Mouse (Mus musculus): Measurements from ENCODE around the gene B3galt6. TPM values are rescaled to one million over a fixed set of nuclear protein-coding genes. Genes with fewer than 3 reads are reported as not detected.

B3galt6 gene
- polyA plus RNA-seq, 1 experiment from 2014 or later: 14.7 TPM

DNA sequence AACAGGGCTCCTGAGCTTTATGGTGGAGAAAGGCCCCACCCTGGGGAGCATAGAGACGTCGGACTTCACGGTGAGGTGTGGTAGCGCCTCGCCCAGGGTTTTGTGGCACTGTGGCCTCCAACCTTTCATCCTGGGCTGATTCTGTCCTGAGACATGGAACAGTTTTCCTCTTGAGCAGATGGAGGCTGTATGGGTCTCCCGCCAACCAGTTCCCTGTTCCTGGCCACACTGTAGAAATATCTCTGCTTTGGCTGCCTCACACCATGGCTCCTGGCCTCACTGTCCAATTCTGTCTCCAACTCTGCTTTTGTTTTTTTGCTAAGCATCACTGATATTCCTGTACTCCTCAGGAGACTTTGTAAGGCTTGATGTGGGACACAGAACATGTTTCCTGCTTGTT, 37.0 kb downstream of the B3galt6 start:
- no peak overlapping the region for H3K4me2 ChIP-seq (ENCODE audit: low read depth, low read length)
- peaks cover 85% of the 10 kb centered on the region for H3K36me3 ChIP-seq (ENCODE audit: control insufficient read depth, insufficient read depth, low read length)
- no peak overlapping the region for H3K4me3 ChIP-seq (ENCODE audit: low read depth, low read length)
- DNase-seq (ENCODE audit: low spot score): no peak
- H3K9ac ChIP-seq (ENCODE audit: low read depth, low read length): no peak overlapping the region
- H3K4me1 ChIP-seq (ENCODE audit: control insufficient read depth, insufficient read depth, low read length): no peaks in the 10 kb centered on the region
- ATAC-seq (ENCODE audit: low read depth): no peak
- H3K27ac ChIP-seq (replicated peaks; ENCODE audit: low read depth, low read length): no peak overlapping the region
- no peaks in the 10 kb centered on the region for H3K27me3 ChIP-seq (replicated peaks; ENCODE audit: control insufficient read depth, insufficient read depth, low read length)
- WGBS: 93% methylated on average over 6 of the region's 6 CpGs
- no peaks in the 10 kb centered on the region for H3K9me3 ChIP-seq (ENCODE audit: control insufficient read depth, low read length)

DNA sequence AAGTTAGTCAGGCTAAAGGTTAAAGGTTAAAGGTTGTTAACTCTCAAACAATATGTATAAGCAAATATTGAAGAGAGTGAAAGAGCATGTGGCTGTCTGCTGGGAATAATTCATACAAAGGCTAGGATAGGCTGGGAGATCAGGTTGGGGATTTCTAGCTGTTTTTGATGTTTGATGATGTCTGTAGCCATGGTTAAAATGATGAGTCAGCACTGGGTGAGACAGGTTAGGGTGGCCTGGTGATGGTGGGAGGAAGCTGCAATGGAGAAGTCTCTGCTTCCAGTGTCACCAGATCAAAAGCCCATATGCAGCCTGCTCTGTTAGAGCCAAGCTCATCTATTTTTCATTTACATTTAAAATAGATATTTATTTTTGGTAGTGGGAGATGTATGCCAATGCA, 45.4 kb downstream of the B3galt6 start:
- H3K4me1 ChIP-seq (ENCODE audit: control insufficient read depth, insufficient read depth, low read length): peaks cover 14% of the 10 kb centered on the region
- no peak overlapping the region for H3K27ac ChIP-seq (replicated peaks; ENCODE audit: low read depth, low read length)
- ATAC-seq (ENCODE audit: low read depth): no peak
- no peak overlapping the region for H3K4me3 ChIP-seq (ENCODE audit: low read depth, low read length)
- no peak overlapping the region for H3K9ac ChIP-seq (ENCODE audit: low read depth, low read length)
- H3K4me2 ChIP-seq (ENCODE audit: low read depth, low read length): no peak overlapping the region
- no peaks in the 10 kb centered on the region for H3K27me3 ChIP-seq (replicated peaks; ENCODE audit: control insufficient read depth, insufficient read depth, low read length)
- DNase-seq (ENCODE audit: low spot score): no peak
- H3K36me3 ChIP-seq (ENCODE audit: control insufficient read depth, insufficient read depth, low read length): peaks cover 56% of the 10 kb centered on the region
- no peaks in the 10 kb centered on the region for H3K9me3 ChIP-seq (ENCODE audit: control insufficient read depth, low read length)

DNA sequence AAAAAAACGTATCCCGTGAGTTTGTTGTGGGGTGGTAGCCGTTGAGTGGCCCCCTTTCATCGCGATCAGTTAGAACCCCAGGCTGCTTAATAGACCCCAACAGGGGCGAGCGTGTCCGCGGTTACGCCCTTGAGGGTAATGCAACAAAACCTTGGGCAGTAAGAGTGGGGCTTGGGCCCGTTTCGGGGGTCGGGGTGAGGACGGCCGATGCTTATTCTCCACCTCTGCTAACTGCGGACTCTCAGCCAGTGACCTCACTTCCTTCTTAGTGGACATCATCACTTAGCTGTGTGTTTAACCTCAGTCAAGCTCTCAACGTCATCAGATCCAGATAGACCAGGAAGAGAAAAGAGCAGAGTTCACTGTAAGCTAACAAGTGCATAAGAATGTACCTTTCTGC, 48.2 kb downstream of the B3galt6 start:
- Histone ChIP-seq H3K27ac (replicated peaks; ENCODE audit: low read depth, low read length) (peak overlapping the region; percentile 70; the same call in 1 of the 2 replicates), H3K9me3 (ENCODE audit: control insufficient read depth, low read length) (no peaks in the 10 kb centered on the region), H3K4me1 (ENCODE audit: control insufficient read depth, insufficient read depth, low read length) (peaks cover 14% of the 10 kb centered on the region), H3K4me2 (ENCODE audit: low read depth, low read length) (peak overlapping the region; percentile 94), H3K27me3 (replicated peaks; ENCODE audit: control insufficient read depth, insufficient read depth, low read length) (no peaks in the 10 kb centered on the region), H3K9ac (ENCODE audit: low read depth, low read length) (peak overlapping the region; percentile 94), H3K36me3 (ENCODE audit: control insufficient read depth, insufficient read depth, low read length) (peaks cover 29% of the 10 kb centered on the region), H3K4me3 (ENCODE audit: low read depth, low read length) (peak overlapping the region; percentile 94)
- DNase-seq (ENCODE audit: low spot score) (no peak), ATAC-seq (ENCODE audit: low read depth) (no peak)
- 0% methylated on average over 17 of the region's 17 CpGs for WGBS

DNA sequence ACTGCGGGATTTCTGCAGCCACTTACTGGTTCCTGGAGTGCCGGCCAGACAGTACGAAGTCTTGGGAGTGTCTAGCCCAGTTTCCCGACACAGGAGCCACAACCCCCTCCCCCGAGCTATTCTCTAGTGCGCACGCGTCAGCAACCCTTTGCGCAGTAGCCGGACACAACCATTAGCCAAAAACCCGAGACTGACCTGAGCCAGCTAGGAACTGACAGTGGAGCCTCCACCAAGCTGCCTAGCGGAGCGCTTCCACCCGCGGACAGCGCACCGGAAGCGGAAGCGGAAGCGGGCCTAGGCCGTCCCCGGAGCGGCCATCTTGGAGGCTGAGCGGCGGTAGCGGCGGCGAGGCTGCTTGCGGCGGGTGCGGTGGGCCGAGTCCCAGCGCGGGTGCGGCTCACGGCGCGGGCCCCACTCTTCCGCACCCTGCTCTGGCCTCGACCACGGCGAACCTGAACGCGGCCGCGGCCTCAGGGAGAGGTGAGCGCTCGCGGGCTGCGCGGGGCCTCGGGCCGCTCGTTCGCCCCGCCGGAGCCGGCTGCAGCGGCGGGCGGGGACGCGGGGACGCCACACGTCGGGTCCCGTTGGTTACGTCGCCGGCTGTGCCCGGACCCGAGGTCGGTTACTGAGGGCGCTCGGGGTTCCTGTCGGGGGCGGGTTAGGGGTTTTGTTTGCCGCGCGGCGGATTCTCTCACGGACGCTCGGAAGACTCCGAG, 48.8 kb downstream of the B3galt6 start, which contains the start of gene Ube2j2:
Gene Ube2j2 (plus strand): TSS at position 298 of the 716 bp plus-strand sequence.
- Histone ChIP-seq H3K9ac (ENCODE audit: low read depth, low read length) (peak within 1 kb of the TSS; percentile 94), H3K4me3 (ENCODE audit: low read depth, low read length) (peak within 1 kb of the TSS; percentile 94), H3K4me1 (ENCODE audit: control insufficient read depth, insufficient read depth, low read length) (peaks cover 14% of the 10 kb centered on the region), H3K27me3 (replicated peaks; ENCODE audit: control insufficient read depth, insufficient read depth, low read length) (no peaks in the 10 kb centered on the region), H3K27ac (replicated peaks; ENCODE audit: low read depth, low read length) (peak within 1 kb of the TSS; percentile 86), H3K36me3 (ENCODE audit: control insufficient read depth, insufficient read depth, low read length) (peaks cover 23% of the 10 kb centered on the region), H3K4me2 (ENCODE audit: low read depth, low read length) (peak within 1 kb of the TSS; percentile 94), H3K9me3 (ENCODE audit: control insufficient read depth, low read length) (no peaks in the 10 kb centered on the region)
- DNase-seq (ENCODE audit: low spot score) (peak; percentile 97), ATAC-seq (ENCODE audit: low read depth) (peak; percentile 99)
- WGBS: under 1% methylated on average over 45 of the region's 85 CpGs

DNA sequence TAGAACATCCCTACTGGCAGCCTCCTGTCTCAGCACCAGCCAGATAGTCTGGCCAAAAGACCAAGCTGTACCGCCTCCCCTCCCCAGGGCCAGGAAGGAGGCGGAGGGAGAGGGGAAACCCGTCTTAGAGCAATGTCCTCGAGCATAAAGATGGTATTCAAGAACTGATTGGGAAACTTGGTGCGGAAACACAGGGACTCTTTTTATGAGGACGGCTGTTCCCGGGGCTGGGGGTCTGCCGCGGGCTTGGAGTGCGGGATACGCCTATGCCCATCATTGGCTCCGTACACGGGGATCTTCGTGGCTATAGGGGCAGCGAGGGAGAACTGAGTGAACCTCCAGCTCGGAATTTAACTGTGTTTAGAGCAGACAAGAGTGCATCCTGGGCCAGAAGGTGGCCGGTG, 49.4 kb downstream of the B3galt6 start:
- WGBS: under 1% methylated on average over 16 of the region's 17 CpGs
- Histone ChIP-seq H3K9ac (ENCODE audit: low read depth, low read length) (peak overlapping the region; percentile 94), H3K4me3 (ENCODE audit: low read depth, low read length) (peak overlapping the region; percentile 94), H3K9me3 (ENCODE audit: control insufficient read depth, low read length) (no peaks in the 10 kb centered on the region), H3K27me3 (replicated peaks; ENCODE audit: control insufficient read depth, insufficient read depth, low read length) (no peaks in the 10 kb centered on the region), H3K36me3 (ENCODE audit: control insufficient read depth, insufficient read depth, low read length) (peaks cover 17% of the 10 kb centered on the region), H3K4me1 (ENCODE audit: control insufficient read depth, insufficient read depth, low read length) (peaks cover 14% of the 10 kb centered on the region), H3K4me2 (ENCODE audit: low read depth, low read length) (peak overlapping the region; percentile 94), H3K27ac (replicated peaks; ENCODE audit: low read depth, low read length) (peak overlapping the region; percentile 86)
- ATAC-seq (ENCODE audit: low read depth): peak; percentile 31
- peak; percentile 26 for DNase-seq (ENCODE audit: low spot score)

Other genes with a start within 250 kb of the B3galt6 start
- 77.0 and 77.9 TPM in 2 replicates for gene Atad3a, start 231.6 kb downstream of the B3galt6 start, polyA plus RNA-seq (2014; fragmentation: Nextera tagmentation; extraction: Ambion mirVana)
- gene Vwa1, start 218.0 kb downstream of the B3galt6 start, polyA plus RNA-seq (2014; fragmentation: Nextera tagmentation; extraction: Ambion mirVana): 12.7 and 14.9 TPM in 2 replicates
- gene Tmem88b, start 206.8 kb downstream of the B3galt6 start, polyA plus RNA-seq (2014; fragmentation: Nextera tagmentation; extraction: Ambion mirVana): 0.92 and 1.2 TPM in 2 replicates
- not detected in 2 replicates for gene Ankrd65, start 202.2 kb downstream of the B3galt6 start, polyA plus RNA-seq (2014; fragmentation: Nextera tagmentation; extraction: Ambion mirVana)
- gene Mrpl20, start 189.8 kb downstream of the B3galt6 start, polyA plus RNA-seq (2014; fragmentation: Nextera tagmentation; extraction: Ambion mirVana): 199 and 219 TPM in 2 replicates
- gene Ccnl2, start 180.2 kb downstream of the B3galt6 start, polyA plus RNA-seq (2014; fragmentation: Nextera tagmentation; extraction: Ambion mirVana): 163 and 175 TPM in 2 replicates
- 126 and 129 TPM in 2 replicates for gene Aurkaip1, start 161.4 kb downstream of the B3galt6 start, polyA plus RNA-seq (2014; fragmentation: Nextera tagmentation; extraction: Ambion mirVana)
- gene Mxra8, start 153.0 kb downstream of the B3galt6 start, polyA plus RNA-seq (2014; fragmentation: Nextera tagmentation; extraction: Ambion mirVana): 138 and 142 TPM in 2 replicates
- 9.7 and 12.0 TPM in 2 replicates for gene Dvl1, start 145.2 kb downstream of the B3galt6 start, polyA plus RNA-seq (2014; fragmentation: Nextera tagmentation; extraction: Ambion mirVana)
- 0.36 and 0.38 TPM in 2 replicates for gene Tas1r3, start 129.3 kb downstream of the B3galt6 start, polyA plus RNA-seq (2014; fragmentation: Nextera tagmentation; extraction: Ambion mirVana)
- 15.6 and 16.5 TPM in 2 replicates for gene Cptp, start 123.2 kb downstream of the B3galt6 start, polyA plus RNA-seq (2014; fragmentation: Nextera tagmentation; extraction: Ambion mirVana)
- gene Ints11, start 123.1 kb downstream of the B3galt6 start, polyA plus RNA-seq (2014; fragmentation: Nextera tagmentation; extraction: Ambion mirVana): 53.5 and 68.4 TPM in 2 replicates
- gene Pusl1, start 100.9 kb downstream of the B3galt6 start, polyA plus RNA-seq (2014; fragmentation: Nextera tagmentation; extraction: Ambion mirVana): 48.3 and 49.4 TPM in 2 replicates
- 23.9 and 24.2 TPM in 2 replicates for gene Acap3, start 100.8 kb downstream of the B3galt6 start, polyA plus RNA-seq (2014; fragmentation: Nextera tagmentation; extraction: Ambion mirVana)
- 107 and 113 TPM in 2 replicates for gene Ube2j2, start 48.8 kb downstream of the B3galt6 start, polyA plus RNA-seq (2014; fragmentation: Nextera tagmentation; extraction: Ambion mirVana)
- 49.9 and 52.7 TPM in 2 replicates for gene C1qtnf12, start 30.3 kb downstream of the B3galt6 start, polyA plus RNA-seq (2014; fragmentation: Nextera tagmentation; extraction: Ambion mirVana)
- gene Sdf4, start 223 bp upstream of the B3galt6 start, polyA plus RNA-seq (2014; fragmentation: Nextera tagmentation; extraction: Ambion mirVana): 164 and 181 TPM in 2 replicates
- gene Tnfrsf4, start 21.2 kb upstream of the B3galt6 start, polyA plus RNA-seq (2014; fragmentation: Nextera tagmentation; extraction: Ambion mirVana): 0.25 and 0.42 TPM in 2 replicates
- 2.7 and 3.1 TPM in 2 replicates for gene Tnfrsf18, start 33.5 kb upstream of the B3galt6 start, polyA plus RNA-seq (2014; fragmentation: Nextera tagmentation; extraction: Ambion mirVana)
- 1.2 and 2.8 TPM in 2 replicates for gene Ttll10, start 66.8 kb upstream of the B3galt6 start, polyA plus RNA-seq (2014; fragmentation: Nextera tagmentation; extraction: Ambion mirVana)
- gene 9430015G10Rik, start 117.3 kb upstream of the B3galt6 start, polyA plus RNA-seq (2014; fragmentation: Nextera tagmentation; extraction: Ambion mirVana): 26.6 and 30.9 TPM in 2 replicates
- gene Rnf223, start 137.9 kb upstream of the B3galt6 start, polyA plus RNA-seq (2014; fragmentation: Nextera tagmentation; extraction: Ambion mirVana): 0.31 and 0.45 TPM in 2 replicates
- gene Agrn, start 204.8 kb upstream of the B3galt6 start, polyA plus RNA-seq (2014; fragmentation: Nextera tagmentation; extraction: Ambion mirVana): 68.4 and 79.1 TPM in 2 replicates
- 0.67 and 1.2 TPM in 2 replicates for gene Isg15, start 208.2 kb upstream of the B3galt6 start, polyA plus RNA-seq (2014; fragmentation: Nextera tagmentation; extraction: Ambion mirVana)
- gene AW011738, start 210.7 kb upstream of the B3galt6 start, polyA plus RNA-seq (2014; fragmentation: Nextera tagmentation; extraction: Ambion mirVana): 0.74 and 0.79 TPM in 2 replicates
- gene Perm1, start 223.2 kb upstream of the B3galt6 start, polyA plus RNA-seq (2014; fragmentation: Nextera tagmentation; extraction: Ambion mirVana): 1.5 and 2.2 TPM in 2 replicates
- gene Plekhn1, start 242.2 kb upstream of the B3galt6 start, polyA plus RNA-seq (2014; fragmentation: Nextera tagmentation; extraction: Ambion mirVana): 23.9 and 25.8 TPM in 2 replicates
- 56.5 and 59.5 TPM in 2 replicates for gene Noc2l, start 243.4 kb upstream of the B3galt6 start, polyA plus RNA-seq (2014; fragmentation: Nextera tagmentation; extraction: Ambion mirVana)